Mouse (Mus musculus) small intestine, adult 10 weeks (tissue): ENCODE measurements around the gene Fam71f1. TPM values are rescaled to one million over a fixed set of nuclear protein-coding genes. Genes with fewer than 3 reads are reported as not detected.

Experiments used
- polyA plus RNA-seq: library from polyadenylated mRNA; stranded (reverse); fragments of 350-450 nt; fragmentation: Illumina TruSeq; extraction: RNeasy Lipid Tissue Mini Kit (QIAGEN cat#74804); gene quantifications from one replicate; pipeline ENCODE4 v1.2.3, GENCODE M21; 2014; ENCODE audit warnings: low replicate concordance

The Fam71f1 gene
- not detected for polyA plus RNA-seq

DNA sequence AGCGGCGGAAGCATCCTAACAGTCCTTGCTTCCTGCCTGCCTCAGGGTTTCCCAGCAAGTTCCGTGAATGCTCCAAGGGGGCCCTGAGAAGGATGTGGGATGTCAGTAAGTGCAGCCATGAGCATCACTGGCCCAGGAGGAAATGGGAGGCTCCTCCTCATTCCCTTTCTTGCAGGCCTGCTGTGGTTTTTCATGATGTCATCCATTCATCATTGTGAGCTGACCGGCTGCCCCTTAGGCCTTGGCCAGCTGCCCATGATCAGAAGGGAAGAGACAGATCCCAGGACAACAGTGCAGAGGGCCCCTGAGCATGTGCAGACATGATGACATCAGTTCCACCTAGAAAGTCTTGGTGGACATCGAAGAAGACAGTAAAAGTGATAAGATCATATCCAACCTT is at the start of gene Fam71f1:
Gene Fam71f1, plus strand, starts transcription at position 262 of the 400 bp plus-strand sequence.

DNA sequence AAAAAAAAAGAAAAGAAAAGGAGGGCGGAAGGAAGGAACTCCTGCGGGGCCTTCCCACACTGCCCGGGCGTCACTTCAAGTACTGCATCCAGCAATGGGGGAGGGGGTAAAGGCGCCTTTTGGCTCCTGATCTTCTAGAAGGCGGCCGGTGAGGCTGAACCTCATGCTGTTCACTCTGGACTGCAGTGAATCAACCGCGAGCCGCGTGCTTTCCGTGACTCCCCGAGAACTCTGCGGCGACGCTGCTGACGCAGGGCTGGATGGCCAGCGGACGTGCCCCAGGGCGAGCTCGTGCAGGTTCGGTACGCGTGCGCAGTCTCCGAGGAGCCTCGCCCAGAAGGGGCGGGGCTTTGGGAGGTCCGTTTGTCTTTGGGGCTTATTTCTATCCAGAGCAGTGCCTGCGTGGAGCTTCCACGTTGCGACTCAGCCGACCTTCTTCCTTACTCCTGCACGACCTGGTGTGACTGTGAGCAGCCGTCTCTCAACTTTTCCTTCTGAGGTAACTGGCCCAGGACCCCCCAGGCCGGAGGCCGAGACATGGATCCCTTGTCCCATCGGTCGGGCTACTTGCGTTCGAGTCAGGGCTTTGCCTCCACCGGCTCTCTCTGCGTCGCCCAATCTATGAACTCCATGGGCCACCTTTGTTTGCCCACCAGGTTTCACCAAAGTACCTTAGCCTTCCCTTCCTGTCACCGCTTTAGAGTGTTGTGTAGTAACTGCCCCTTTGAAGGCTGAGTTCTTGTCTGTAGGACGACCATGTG is 46.4 kb upstream of the Fam71f1 start, which contains the start of gene Hilpda:
Gene Hilpda, plus strand, starts transcription at position 177 of the 761 bp plus-strand sequence.

DNA sequence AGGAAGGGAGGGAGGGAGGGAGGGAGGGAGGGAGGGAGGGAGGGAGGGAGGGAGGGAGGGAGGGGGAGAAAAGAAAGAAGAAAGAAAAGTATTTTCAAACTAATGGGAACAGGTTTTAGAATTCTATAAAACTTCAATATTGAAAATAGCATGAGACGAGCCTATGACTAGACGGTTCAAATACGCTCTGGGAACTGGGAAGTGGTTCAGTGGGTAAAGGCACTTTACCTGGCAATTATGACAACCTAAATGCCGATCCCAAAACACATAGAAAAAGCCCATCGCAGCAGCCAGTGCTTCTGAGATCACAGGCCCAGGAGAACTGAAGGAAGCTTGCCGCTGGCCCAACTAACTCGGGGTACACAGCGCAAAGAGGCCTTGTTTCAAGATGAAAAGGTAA is 39.6 kb upstream of the Fam71f1 start, which contains the start of gene Fam71f2:
Gene Fam71f2, plus strand, starts transcription at position 301 of the 400 bp plus-strand sequence.

DNA sequence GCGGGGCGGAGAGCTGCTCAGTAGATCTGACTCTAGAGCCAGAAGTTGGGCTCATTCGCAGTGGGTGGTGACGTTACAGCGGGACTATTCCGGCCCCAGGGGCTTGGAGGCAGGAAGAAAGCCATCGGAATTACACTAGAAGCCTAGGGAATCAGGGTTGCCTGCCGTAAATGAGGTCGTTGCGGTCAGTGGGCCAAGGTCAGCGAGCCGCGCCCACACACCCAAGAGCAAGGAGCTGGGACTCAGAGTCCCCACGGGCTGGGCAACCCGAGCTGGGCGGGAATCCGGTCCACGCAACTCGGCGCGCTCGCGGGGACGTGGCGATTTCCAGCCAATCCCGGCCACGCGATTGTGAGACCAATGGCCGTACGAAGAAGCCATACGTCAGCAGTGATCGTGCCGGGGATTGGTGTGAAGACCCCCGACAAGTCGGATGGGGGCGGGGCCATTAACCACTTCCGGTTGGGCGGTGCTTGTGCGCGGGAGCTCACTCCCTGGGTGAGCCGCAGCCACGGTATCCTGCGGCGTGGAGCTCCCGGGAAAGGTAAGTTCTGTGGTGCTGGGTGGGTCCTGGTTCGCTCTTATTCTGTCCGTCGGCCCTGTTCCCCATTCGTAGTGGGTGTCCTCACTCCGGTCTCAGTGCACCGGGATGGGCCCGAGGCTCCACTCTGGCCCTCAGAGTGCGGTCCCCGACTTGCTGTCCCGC is 28.9 kb downstream of the Fam71f1 start, which contains the start of gene Calu:
Gene Calu, plus strand, starts transcription at position 405 of the 706 bp plus-strand sequence.

Other genes starting within 250 kb of the Fam71f1 start
- gene Rbm28, start 154.1 kb upstream of the Fam71f1 start, polyA plus RNA-seq = 27.5 TPM
- gene Prrt4, start 139.6 kb upstream of the Fam71f1 start, polyA plus RNA-seq = not detected
- gene Impdh1, start 102.8 kb upstream of the Fam71f1 start, polyA plus RNA-seq = 0.78 TPM
- gene Hilpda, start 46.7 kb upstream of the Fam71f1 start, polyA plus RNA-seq = 4.0 TPM
- gene Fam71f2, start 39.5 kb upstream of the Fam71f1 start, polyA plus RNA-seq = not detected
- gene Calu, start 28.9 kb downstream of the Fam71f1 start, polyA plus RNA-seq = 238 TPM
- gene Opn1sw, start 69.3 kb downstream of the Fam71f1 start, polyA plus RNA-seq = not detected
- 0.11 TPM for gene Ccdc136, start 77.2 kb downstream of the Fam71f1 start, polyA plus RNA-seq
- gene Flnc, start 114.1 kb downstream of the Fam71f1 start, polyA plus RNA-seq = not detected
- 14.5 TPM for gene Atp6v1f, start 148.6 kb downstream of the Fam71f1 start, polyA plus RNA-seq
- not detected for gene Atp6v1fnb, start 152.3 kb downstream of the Fam71f1 start, polyA plus RNA-seq
- gene Kcp, start 188.8 kb downstream of the Fam71f1 start, polyA plus RNA-seq = not detected
- 1.0 TPM for gene Irf5, start 207.5 kb downstream of the Fam71f1 start, polyA plus RNA-seq